Mouse (Mus musculus) frontal cortex, postnatal 14 days (tissue): Measurements from ENCODE around the gene Arr3.

ENCODE experiments used
- DNase-seq, 2 experiments: peaks; one replicate each; pipeline ENCODE4 v3.0.0; 2022; ENCODE audit warnings: low spot score in 2 of 2

Arr3 gene

DNA sequence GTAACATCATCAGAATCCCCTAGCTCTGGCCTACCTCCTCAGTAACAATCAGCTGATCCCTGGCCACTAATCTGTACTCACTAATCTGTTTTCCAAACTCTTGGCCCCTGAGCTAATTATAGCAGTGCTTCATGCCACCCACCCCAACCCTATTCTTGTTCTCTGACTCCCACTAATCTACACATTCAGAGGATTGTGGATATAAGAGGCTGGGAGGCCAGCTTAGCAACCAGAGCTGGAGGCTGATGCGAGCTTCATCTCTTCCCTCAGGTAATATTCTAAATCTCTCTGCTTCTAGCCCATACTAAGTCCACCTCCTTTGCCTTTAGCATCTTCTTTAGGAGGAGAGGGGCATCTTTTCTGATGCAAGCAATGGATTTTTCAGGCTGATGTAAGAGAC is at the start of gene Arr3:
Gene Arr3, plus strand, starts transcription at position 184 of the 400 bp plus-strand sequence.
- DNase-seq: no peak

DNA sequence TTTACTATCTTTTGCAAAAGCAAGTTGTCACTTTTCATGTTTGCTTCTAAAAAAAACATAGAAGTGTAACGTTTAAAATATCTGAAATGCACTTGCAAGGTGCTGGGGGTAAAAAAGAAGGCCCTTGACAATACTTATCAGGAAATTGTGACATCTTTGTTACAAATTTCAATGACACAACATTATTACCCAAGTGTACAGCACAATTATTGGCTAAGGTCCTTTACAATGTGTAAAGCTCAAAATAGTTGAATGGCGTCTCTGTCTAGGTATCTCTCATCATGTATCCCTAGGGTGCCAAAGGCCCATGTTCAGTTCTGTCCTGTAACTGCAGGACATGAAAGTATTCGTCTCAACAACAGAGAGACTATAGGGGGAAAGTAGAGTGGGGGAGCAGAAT is 49.3 kb upstream of the Arr3 start:
- DNase-seq: no peak

DNA sequence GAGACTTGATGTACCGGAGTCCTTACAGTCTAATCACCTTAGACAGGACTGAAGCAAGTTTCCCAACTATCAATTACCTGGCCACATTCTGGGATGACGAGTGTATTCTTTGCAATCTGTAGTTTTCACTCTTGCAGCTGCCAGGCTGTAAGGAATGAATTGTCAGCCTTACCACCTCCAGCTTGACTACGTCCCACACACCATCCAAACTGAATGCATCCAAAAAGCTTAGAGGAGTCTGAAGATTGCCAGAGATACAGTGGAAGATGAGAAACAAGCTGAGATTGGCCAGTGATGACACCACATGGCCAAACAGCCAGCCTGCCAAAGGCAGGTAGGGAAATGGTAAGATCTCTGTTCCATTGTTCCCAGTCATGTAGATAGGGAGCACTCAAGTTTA is 39.6 kb upstream of the Arr3 start:
- DNase-seq: no peak

DNA sequence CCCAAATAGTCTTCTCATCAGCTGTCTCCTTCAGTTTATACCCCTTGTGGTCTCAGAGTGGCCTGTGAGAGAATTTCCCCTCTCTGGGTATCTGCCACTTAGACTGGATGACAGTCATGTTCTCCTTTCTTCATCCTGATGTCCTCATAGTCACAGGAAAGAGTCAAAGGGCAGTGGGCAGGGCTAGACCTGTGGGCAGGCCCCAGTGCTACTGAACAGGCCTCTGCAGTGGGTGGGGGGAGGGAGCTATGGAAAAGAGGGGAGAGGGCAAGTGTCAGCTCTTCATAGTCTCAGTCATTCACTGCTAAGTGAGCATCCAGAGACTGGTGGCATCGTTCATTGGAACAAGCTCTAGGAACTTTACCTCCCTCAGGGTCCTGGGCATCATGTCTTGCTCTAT is 33.3 kb upstream of the Arr3 start, which contains the start of gene Awat1:
Gene Awat1, plus strand, starts transcription at position 301 of the 400 bp plus-strand sequence.
- no peak for DNase-seq

DNA sequence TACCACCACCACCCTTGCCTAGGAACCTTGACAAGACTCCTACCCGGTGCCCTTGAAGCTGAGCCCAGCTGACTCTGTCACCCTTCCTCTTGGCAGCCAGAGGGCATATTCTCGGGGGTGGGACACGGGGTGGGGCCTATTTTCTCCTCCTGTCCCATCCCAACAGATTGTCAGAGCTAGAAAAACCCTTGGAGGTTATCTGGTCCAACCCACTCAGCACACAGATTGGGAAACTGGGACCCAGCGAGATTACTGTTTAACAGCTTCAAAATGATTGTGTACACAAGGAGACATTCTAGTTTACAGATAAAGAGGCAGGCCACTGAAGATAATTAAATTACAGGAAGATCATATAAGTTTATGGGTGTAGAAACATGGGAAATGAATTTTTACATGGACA is 10.5 kb upstream of the Arr3 start, which contains the start of gene P2ry4:
Gene P2ry4, minus strand, starts transcription at position 79 of the 400 bp plus-strand sequence.
- DNase-seq: no peak

DNA sequence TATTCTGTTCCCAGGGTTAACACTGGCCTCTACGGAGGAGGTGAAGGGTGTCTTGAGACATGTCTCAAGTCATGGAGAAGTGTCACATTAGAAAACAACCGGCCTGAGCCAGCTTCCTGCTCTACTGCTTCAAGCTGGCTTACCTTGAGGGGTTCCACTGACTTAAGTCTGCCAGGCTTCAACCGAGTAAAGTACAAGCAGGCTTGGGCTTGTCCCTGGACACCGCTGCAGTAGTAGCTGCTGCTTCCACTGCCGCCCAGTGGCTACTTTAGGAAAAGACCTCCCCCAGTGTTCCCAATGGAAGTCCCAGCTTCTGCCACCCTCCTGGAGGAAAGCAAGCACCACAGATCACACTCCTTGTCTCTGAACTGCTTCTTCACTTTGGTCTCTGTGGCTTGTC is 7.9 kb upstream of the Arr3 start:
- DNase-seq: peak; percentile 14 to 36

DNA sequence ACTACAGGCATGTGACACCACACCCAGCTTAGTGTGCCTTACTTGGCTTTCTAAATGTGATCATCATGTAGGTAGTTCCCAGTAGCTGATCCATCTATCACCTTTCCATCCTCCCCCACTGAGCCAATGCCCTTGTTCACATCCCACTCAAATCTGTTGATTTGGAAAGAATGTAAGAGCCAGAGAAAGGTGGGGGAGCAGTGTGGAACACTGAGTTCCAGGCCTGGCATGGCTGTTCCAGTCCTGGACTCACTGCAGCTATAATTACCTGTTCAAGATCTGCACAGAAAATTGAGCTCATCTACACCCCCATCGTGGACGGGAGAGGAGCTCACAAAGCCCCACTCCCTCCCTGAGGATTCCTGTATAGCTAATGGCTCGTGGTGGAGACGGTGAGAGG is 5.5 kb upstream of the Arr3 start:
- no peak for DNase-seq

DNA sequence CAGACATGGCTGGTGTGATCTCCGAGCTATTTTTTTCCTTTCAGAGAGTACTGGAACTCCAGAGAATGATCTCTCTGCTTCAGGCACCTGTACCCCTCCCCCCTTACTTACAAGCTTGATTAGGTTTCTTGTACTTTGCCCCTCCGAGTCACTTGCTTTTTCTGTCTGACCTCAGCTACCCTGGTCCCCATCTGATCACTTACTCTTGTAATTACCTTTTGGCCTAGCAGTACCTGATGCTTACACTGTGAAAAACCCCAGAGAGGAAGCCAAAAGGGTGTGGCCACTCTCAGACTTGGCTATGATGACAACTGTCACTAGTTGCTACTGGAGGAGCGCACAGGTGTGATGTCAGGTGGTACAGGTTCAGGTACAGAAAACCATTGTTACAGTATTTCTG is 13.2 kb downstream of the Arr3 start:
- DNase-seq: no peak

DNA sequence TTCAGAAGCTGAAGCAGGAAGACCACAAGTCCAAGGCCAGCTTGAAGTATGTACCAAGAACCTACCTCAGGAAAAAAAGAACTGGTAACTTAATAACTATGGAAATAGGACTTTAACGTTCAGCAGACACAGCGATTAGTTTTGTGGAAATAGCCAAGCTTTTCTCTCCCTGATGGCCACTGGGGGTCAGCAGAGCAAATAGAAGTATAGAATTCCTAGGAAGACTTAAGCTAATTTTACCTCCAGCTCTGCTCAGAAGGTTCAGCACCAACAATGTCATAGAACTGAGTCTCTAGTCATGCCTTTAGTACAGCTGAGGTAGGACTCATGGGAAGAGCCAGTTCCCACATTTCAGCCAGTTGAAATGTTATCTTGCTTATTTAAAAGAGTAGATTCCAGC is 16.1 kb downstream of the Arr3 start:
- DNase-seq: no peak

DNA sequence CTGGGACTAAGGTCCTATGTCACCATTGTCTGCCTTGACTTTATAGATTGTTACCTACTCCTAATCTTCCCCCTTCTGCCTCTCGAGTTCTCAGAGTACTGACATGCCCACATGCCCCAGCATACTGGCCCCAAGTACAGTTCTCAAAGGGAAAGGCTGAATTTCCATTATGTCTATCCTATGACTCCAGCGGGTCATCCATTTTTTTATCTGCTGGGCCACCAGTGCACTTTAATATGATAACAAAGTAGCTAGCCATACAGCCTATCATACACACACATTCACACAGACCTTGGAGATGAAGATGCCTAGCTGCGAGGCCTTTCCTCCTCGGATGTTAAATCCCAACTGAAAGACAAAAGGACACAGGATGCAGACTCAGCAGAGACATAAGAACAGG is 18.9 kb downstream of the Arr3 start:
- no peak for DNase-seq

DNA sequence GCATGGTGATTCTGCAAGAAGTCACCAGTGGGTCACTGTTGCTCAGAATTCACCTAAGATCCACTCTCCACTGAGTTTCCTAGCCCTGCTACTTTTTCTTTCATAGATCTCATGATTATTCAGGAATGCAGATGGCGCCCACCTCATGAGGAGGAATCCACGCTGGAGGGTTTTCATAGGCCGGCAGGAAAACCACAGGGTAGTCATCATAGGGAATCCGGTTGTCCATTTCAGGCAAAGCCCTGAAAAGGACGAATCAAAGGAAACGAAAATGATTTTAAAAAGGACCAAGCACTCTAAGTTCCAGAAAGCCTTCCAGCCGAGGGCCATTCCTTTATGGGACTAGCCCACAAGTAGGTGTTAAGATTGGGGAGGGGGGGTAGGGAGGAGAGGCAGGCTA is 19.8 kb downstream of the Arr3 start:
- no peak for DNase-seq

DNA sequence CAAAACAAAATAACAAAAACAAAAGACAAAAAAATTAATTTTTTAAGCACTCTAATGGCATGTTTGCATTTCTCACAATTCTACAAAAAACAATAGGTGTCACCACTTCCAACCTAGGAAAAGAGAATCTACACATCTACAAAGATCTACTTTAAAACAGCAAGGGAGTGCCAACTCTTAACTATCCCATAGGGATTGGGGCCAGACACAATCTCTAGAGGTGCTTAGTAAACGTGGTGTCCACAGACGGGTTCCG is 20.2 kb downstream of the Arr3 start, which contains the start of gene Kif4:
Gene Kif4, plus strand, starts transcription at position 192 of the 256 bp plus-strand sequence.
- no peak for DNase-seq

DNA sequence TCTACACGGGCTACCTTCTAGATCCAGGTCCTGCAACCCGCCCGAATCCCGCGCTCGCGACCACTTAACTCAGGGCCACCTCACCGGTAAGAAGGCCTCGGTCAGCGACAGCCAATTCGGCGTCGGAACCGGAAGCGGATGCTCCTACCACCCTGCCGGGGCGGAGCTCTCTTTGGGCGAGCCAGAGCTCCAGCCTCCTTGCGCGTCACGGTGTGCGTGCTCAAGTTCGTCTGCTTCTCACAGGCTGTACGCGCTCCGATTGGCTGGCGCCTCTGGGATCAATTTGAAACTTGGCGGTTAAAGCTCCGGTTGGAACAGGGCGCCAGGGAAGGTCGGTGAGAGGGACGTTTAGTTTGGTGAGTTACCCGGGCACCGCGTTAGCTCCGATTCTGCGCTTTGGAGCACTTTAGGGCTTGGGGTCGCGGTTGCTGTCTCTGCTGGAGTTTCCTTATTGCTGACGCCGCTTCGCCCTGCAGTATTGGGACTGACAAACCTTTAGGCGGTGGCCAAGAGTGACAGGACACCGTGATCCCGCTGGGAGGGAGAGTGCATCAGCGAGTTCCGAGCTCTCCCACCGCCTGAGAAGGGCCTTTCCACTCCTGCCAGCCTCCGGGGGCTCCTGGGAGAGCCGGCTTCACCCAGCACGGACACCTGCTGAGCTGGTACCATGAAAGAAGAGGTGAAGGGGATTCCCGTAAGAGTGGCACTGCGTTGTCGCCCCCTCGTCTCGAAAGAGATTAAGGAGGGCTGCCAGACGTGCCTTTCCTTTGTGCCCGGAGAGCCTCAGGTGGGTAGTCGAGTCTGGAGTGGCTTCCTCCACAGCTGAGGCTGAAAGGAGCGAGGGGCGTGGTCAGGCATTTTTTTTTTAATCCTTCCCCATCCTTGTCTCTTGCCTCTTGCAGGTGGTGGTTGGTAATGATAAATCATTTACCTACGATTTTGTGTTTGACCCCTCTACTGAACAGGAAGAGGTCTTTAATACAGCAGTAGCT is 20.8 kb downstream of the Arr3 start, which contains the start of gene Pdzd11:
Gene Pdzd11, minus strand, starts transcription at position 767 of the 992 bp plus-strand sequence.
- peak; percentile 81 to 82 for DNase-seq

DNA sequence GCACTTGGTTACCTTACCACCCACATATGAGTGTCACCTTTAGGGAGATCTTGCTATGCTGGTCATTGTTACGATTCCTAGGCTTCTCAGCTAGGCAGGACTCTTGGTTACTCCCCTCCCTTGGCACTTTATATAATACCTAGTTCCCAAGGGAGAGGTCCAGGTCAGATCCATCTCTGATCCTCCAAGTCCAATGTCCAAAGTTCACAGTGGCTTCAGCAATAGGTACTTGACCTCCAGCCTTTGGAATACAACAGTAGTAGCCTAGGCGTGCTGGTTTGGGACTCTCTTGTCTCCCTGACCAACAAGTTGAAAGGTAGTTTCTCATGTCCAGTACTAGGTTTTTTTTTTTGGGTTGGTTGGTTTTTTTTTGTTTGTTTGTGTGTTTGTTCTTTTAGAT is 23.8 kb downstream of the Arr3 start:
- no peak for DNase-seq

DNA sequence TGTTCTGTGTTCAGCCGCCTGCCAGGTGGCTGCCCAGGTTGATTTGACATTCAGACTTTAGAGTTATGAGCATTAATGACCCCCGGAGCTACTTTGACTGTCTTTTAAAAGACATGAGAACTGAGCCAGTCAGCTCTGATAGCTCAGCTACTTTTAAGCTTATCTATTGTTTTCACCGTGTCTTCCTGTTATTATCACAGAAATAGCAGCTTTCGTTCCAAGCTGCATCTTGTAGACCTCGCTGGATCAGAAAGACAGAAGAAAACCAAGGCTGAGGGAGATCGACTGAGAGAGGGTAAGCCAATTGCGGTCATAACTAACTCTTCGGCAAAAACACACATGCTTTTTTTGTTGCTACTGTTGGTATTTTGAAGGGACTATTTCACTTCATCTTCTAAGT is 33.2 kb downstream of the Arr3 start:
- DNase-seq: no peak

DNA sequence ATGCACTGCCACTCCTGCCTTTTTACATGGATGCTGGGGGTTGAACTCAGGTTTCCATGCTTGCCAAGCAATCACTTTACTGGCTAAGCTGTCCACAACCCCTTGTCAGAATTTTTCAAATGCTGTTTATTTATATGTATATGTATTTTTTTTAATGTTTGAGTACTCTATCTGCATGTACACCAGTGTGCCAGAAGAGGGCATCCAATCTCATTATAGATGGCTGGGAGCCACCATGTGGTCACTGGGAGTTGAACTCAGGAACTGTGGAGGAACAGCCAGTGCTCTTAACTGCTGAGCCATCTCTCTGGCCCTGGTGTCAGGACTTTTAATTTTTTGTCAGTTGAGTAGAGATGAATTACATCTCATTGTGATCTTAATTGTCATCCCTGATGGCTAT is 47.6 kb downstream of the Arr3 start:
- no peak for DNase-seq

DNA sequence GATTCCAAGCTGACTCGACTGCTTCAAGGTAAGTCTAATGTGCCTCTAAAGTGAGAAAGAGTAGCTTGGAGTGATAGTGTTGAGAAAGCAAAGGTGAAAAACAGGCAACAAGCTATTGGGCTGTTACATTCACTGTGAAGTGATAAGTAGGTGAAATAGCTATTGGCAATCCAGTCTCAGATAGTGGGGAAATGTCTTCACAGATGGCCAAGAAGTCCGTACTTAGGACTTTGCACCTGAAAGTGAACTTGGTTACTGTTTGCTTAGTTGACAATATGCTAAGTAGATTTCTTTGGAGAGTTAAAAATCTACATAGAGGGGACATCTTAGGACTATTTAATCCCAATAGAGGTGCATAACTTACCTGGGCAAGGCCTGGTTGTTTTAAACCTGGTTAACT is 59.5 kb downstream of the Arr3 start:
- no peak for DNase-seq
